Mouse (Mus musculus): ENCODE measurements around the gene Unc93a.
"Not testable (repeated sequence)": the region's sequence is repeated elsewhere in the genome, so short reads cannot be mapped to it uniquely, and the experiment has no call there.

DNA sequence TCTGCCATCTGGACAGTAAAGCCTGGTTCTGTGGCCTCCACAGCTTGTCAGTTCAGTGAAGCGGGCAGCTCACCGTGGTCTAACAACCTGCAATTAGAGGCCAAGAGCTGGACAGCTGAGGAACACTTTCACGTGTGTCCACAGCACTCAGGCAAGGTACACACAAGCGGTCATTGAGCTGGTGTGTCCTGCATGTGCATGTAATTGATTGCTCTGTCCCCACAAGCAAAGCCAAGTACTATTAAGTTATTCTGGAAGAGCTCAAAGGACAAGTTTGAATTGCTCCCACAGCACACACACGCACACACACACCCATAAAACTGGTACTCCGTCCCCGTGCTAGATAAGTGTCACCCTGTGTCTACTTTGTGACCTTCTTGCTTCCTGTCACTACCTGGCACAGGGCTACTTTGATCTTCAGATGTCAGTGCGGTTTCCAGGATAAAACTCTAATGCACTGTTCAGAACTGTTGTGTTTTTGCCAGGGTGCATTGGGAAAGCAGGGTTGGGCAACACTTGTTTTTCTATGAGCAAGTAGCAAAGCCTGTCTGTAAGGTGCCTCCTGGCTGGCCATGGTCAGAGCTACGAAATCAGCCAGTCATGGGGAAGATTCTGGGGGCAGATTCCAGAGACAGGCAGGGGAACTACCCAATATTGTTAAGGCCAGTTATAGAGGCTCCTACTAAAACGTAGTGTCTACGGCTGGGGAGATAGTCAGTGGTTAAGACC is 1.7 kb downstream of the Unc93a start:
- TF ChIP-seq MAFK (IDR thresholded peaks at IDR 0.05; ENCODE audit: insufficient read depth, low read depth, low read length); ZNF384 (IDR thresholded peaks at IDR 0.05; ENCODE audit: low read depth, low read length): not testable (repeated sequence)
